Mouse (Mus musculus) embryonic facial prominence, embryonic 14.5 days (tissue): ENCODE measurements around the gene Xylt1. TPM values are rescaled to one million over a fixed set of nuclear protein-coding genes. Genes with fewer than 3 reads are reported as not detected.

ENCODE experiments used
- ATAC-seq: fragments of 200-750 bp; cut with Nextera tagmentation; 2 replicates; pipeline ENCODE4 v1.8.0; 2017; ENCODE audit warnings: low read depth, moderate number of reproducible peaks, moderate TSS enrichment
- DNase-seq: peaks from one replicate; pipeline ENCODE4 v3.0.0-alpha.2; 2015; ENCODE audit warnings: low spot score
- H3K27ac ChIP-seq: fragments of 300-500 bp; sonication (generic); replicated peaks from 2 replicates; pipeline ENCODE4 v1.5.1; 2014; ENCODE audit warnings: low read depth, mild to moderate bottlenecking, low read length, moderate library complexity
- H3K27me3 ChIP-seq: fragments of 300-500 bp; sonication (generic); replicated peaks from 2 replicates; pipeline ENCODE4 v1.6.1; 2014; ENCODE audit warnings: low read length; ENCODE audit not compliant: control insufficient read depth, insufficient read depth
- H3K36me3 ChIP-seq: fragments of 300-500 bp; sonication (generic); 2 replicates; pipeline ENCODE4 v1.6.1; 2014; ENCODE audit warnings: low read length, mixed read lengths; ENCODE audit not compliant: control insufficient read depth, insufficient read depth
- H3K4me1 ChIP-seq: fragments of 300-500 bp; sonication (generic); 2 replicates; pipeline ENCODE4 v1.6.1; 2014; ENCODE audit warnings: antibody characterized with exemption, low read length; ENCODE audit not compliant: control insufficient read depth, insufficient read depth
- H3K4me2 ChIP-seq: fragments of 300-500 bp; sonication (generic); 2 replicates; pipeline ENCODE4 v1.6.1; 2014; ENCODE audit warnings: low read depth, mild to moderate bottlenecking, low read length, moderate library complexity, mixed read lengths
- H3K4me3 ChIP-seq: fragments of 300-500 bp; sonication (generic); 2 replicates; pipeline ENCODE4 v1.5.1; 2014; ENCODE audit warnings: low read depth, mild to moderate bottlenecking, low read length
- H3K9ac ChIP-seq: fragments of 300-500 bp; sonication (generic); 2 replicates; pipeline ENCODE4 v1.6.1; 2014; ENCODE audit warnings: low read depth, mild to moderate bottlenecking, low read length, moderate library complexity, mixed read lengths
- H3K9me3 ChIP-seq: fragments of 300-500 bp; sonication (generic); 2 replicates; pipeline ENCODE4 v1.6.1; 2016; ENCODE audit warnings: low read length; ENCODE audit not compliant: control insufficient read depth
- WGBS: fragments of 180-500 bp; shearing (Covaris S2); extraction: QIAGEN DNeasy Blood & Tissue Kit; methylation state at CpG from one replicate; pipeline ENCODE4 v1.1.7; 2014; 5-methylcytosine and 5-hydroxymethylcytosine counted together
- polyA plus RNA-seq: library from polyadenylated mRNA; unstranded; fragments of >200 nt; fragmentation: Nextera tagmentation; extraction: Ambion mirVana; gene quantifications from 2 replicates; pipeline ENCODE4 v1.2.1, GENCODE M21; 2014

Gene Xylt1
- polyA plus RNA-seq, 1 experiment from 2014 or later = 3.0 TPM

GRCm38 (mm10) chr7:117435091-117435490, 54.3 kb downstream of the Xylt1 start:
- no peaks in the 10 kb centered on the region for H3K9me3 ChIP-seq
- no peak overlapping the region for H3K9ac ChIP-seq
- DNase-seq = no peak
- H3K4me2 ChIP-seq = no peak overlapping the region
- H3K27me3 ChIP-seq = no peaks in the 10 kb centered on the region
- ATAC-seq = no peak
- peak overlapping the region; percentile 67 for H3K27ac ChIP-seq
- H3K4me3 ChIP-seq = no peak overlapping the region
- no peaks in the 10 kb centered on the region for H3K36me3 ChIP-seq
- WGBS = 53% methylated on average over 3 of the region's 3 CpGs
- H3K4me1 ChIP-seq = peaks cover 8% of the 10 kb centered on the region; the same call in 1 of the 2 replicates

- no peak overlapping the region for H3K4me3 ChIP-seq
- H3K9me3 ChIP-seq = no peaks in the 10 kb centered on the region
- ATAC-seq (peak; percentile 73), DNase-seq (peak; percentile 63)
- peak overlapping the region; percentile 67 for H3K27ac ChIP-seq
- H3K36me3 ChIP-seq = no peaks in the 10 kb centered on the region
- no peak overlapping the region for H3K4me2 ChIP-seq
- no peaks in the 10 kb centered on the region for H3K27me3 ChIP-seq
- 75% methylated on average over 12 of the region's 12 CpGs for WGBS
- peaks cover 8% of the 10 kb centered on the region; the same call in 1 of the 2 replicates for H3K4me1 ChIP-seq
- H3K9ac ChIP-seq = no peak overlapping the region
Measured at GRCm38 (mm10) chr7:117435730-117436441, 55.1 kb downstream of the Xylt1 start.

GRCm38 (mm10) chr7:117436892-117437291, 56.1 kb downstream of the Xylt1 start:
- Histone ChIP-seq H3K4me1 (peaks cover 8% of the 10 kb centered on the region; the same call in 1 of the 2 replicates), H3K36me3 (no peaks in the 10 kb centered on the region), H3K9me3 (no peaks in the 10 kb centered on the region), H3K9ac (no peak overlapping the region), H3K4me2 (no peak overlapping the region), H3K4me3 (no peak overlapping the region), H3K27ac (peak overlapping the region; percentile 54), H3K27me3 (no peaks in the 10 kb centered on the region)
- ATAC-seq = no peak
- WGBS = 93% methylated on average over 11 of the region's 11 CpGs
- no peak for DNase-seq

- Histone ChIP-seq H3K4me2 (no peak overlapping the region), H3K9ac (no peak overlapping the region), H3K4me1 (peaks cover 12% of the 10 kb centered on the region; the same call in 1 of the 2 replicates), H3K27ac (no peak overlapping the region), H3K36me3 (no peaks in the 10 kb centered on the region), H3K9me3 (no peaks in the 10 kb centered on the region), H3K4me3 (no peak overlapping the region), H3K27me3 (no peaks in the 10 kb centered on the region)
- no peak for ATAC-seq
- no peak for DNase-seq
- WGBS = 90% methylated on average over 3 of the region's 3 CpGs
Measured at GRCm38 (mm10) chr7:117440994-117441393, 60.2 kb downstream of the Xylt1 start.

GRCm38 (mm10) chr7:117442639-117443038, 61.9 kb downstream of the Xylt1 start:
- WGBS = 83% methylated on average over 2 of the region's 2 CpGs
- Histone ChIP-seq H3K4me2 (no peak overlapping the region), H3K4me1 (peaks cover 12% of the 10 kb centered on the region; the same call in 1 of the 2 replicates), H3K9ac (no peak overlapping the region), H3K9me3 (no peaks in the 10 kb centered on the region), H3K36me3 (no peaks in the 10 kb centered on the region), H3K27me3 (no peaks in the 10 kb centered on the region), H3K27ac (no peak overlapping the region), H3K4me3 (no peak overlapping the region)
- ATAC-seq (no peak), DNase-seq (no peak)

GRCm38 (mm10) chr7:117443215-117443614, 62.4 kb downstream of the Xylt1 start:
- H3K27me3 ChIP-seq = no peaks in the 10 kb centered on the region
- no peak overlapping the region for H3K27ac ChIP-seq
- WGBS = 92% methylated on average over 7 of the region's 7 CpGs
- H3K4me3 ChIP-seq = no peak overlapping the region
- no peaks in the 10 kb centered on the region for H3K9me3 ChIP-seq
- H3K36me3 ChIP-seq = no peaks in the 10 kb centered on the region
- peaks cover 12% of the 10 kb centered on the region; the same call in 1 of the 2 replicates for H3K4me1 ChIP-seq
- H3K9ac ChIP-seq = no peak overlapping the region
- ATAC-seq = no peak
- no peak overlapping the region for H3K4me2 ChIP-seq
- no peak for DNase-seq

GRCm38 (mm10) chr7:117445471-117445870, 64.7 kb downstream of the Xylt1 start:
- Histone ChIP-seq H3K36me3 (no peaks in the 10 kb centered on the region), H3K4me2 (no peak overlapping the region), H3K9ac (no peak overlapping the region), H3K27ac (no peak overlapping the region), H3K27me3 (no peaks in the 10 kb centered on the region), H3K9me3 (no peaks in the 10 kb centered on the region), H3K4me1 (peaks cover 8% of the 10 kb centered on the region; the same call in 1 of the 2 replicates), H3K4me3 (no peak overlapping the region)
- DNase-seq = peak; percentile 72
- 20% methylated on average over 3 of the region's 3 CpGs for WGBS
- ATAC-seq = 0 out of 2 replicates have a peak, but pooled peaks have one; percentile 41

GRCm38 (mm10) chr7:117449605-117450004, 68.8 kb downstream of the Xylt1 start:
- Histone ChIP-seq H3K4me1 (peaks cover 8% of the 10 kb centered on the region; the same call in 1 of the 2 replicates), H3K9me3 (no peaks in the 10 kb centered on the region), H3K27me3 (no peaks in the 10 kb centered on the region), H3K36me3 (no peaks in the 10 kb centered on the region), H3K9ac (no peak overlapping the region), H3K4me2 (no peak overlapping the region), H3K27ac (no peak overlapping the region), H3K4me3 (no peak overlapping the region)
- ATAC-seq (no peak), DNase-seq (no peak)
- WGBS = 94% methylated on average over 5 of the region's 5 CpGs

- Histone ChIP-seq H3K4me1 (no peaks in the 10 kb centered on the region), H3K9ac (no peak overlapping the region), H3K4me3 (no peak overlapping the region), H3K27ac (no peak overlapping the region), H3K4me2 (no peak overlapping the region), H3K9me3 (no peaks in the 10 kb centered on the region), H3K36me3 (no peaks in the 10 kb centered on the region), H3K27me3 (no peaks in the 10 kb centered on the region)
- ATAC-seq (peak; percentile 76), DNase-seq (peak; percentile 38)
Measured at GRCm38 (mm10) chr7:117451212-117451611, 70.4 kb downstream of the Xylt1 start.
